Mouse (Mus musculus): ENCODE results near the gene Foxp3.

Gene Foxp3

GRCm38 (mm10) chrX:7573176-7574086, at the start of gene Foxp3:
Foxp3 (plus strand) TSS chrX:7573644.
- DNase-seq = peak; percentile 26

- no peak for DNase-seq
Measured at GRCm38 (mm10) chrX:7524961-7525360, 48.5 kb upstream of the Foxp3 start.

- DNase-seq = no peak
Measured at GRCm38 (mm10) chrX:7553474-7553873, 20.0 kb upstream of the Foxp3 start.

- no peak for DNase-seq
Measured at GRCm38 (mm10) chrX:7563076-7563475, 10.4 kb upstream of the Foxp3 start.

- DNase-seq = no peak
Measured at GRCm38 (mm10) chrX:7566352-7566751, 7.1 kb upstream of the Foxp3 start.

GRCm38 (mm10) chrX:7567491-7567890, 6.0 kb upstream of the Foxp3 start:
- no peak for DNase-seq

- no peak for DNase-seq
Measured at GRCm38 (mm10) chrX:7570481-7571175, 2.8 kb upstream of the Foxp3 start.

- no peak for DNase-seq
Measured at GRCm38 (mm10) chrX:7571565-7572136, 1.8 kb upstream of the Foxp3 start.

- DNase-seq = no peak
Measured at GRCm38 (mm10) chrX:7572466-7572865, 978 bp upstream of the Foxp3 start.

- peak; percentile 98 for DNase-seq
Measured at GRCm38 (mm10) chrX:7574087-7574884, 842 bp downstream of the Foxp3 start, which contains the start of gene Ppp1r3f. Ppp1r3f (minus strand) TSS chrX:7574283.

- DNase-seq = no peak
Measured at GRCm38 (mm10) chrX:7574885-7575231, 1.4 kb downstream of the Foxp3 start.

- DNase-seq = no peak
Measured at GRCm38 (mm10) chrX:7581151-7581550, 7.7 kb downstream of the Foxp3 start.

GRCm38 (mm10) chrX:7583881-7584280, 10.4 kb downstream of the Foxp3 start:
- DNase-seq = no peak

- DNase-seq = no peak
Measured at GRCm38 (mm10) chrX:7586356-7586755, 12.9 kb downstream of the Foxp3 start.

GRCm38 (mm10) chrX:7595371-7595770, 21.9 kb downstream of the Foxp3 start:
- DNase-seq = no peak

- DNase-seq = no peak
Measured at GRCm38 (mm10) chrX:7604004-7604403, 30.6 kb downstream of the Foxp3 start.

- peak; percentile 93 for DNase-seq
Measured at GRCm38 (mm10) chrX:7604879-7605574, 31.6 kb downstream of the Foxp3 start, which contains the start of gene Ccdc22. Ccdc22 (minus strand) TSS chrX:7605517.

GRCm38 (mm10) chrX:7605575-7605941, 32.1 kb downstream of the Foxp3 start:
- no peak for DNase-seq

- DNase-seq = no peak
Measured at GRCm38 (mm10) chrX:7606783-7607182, 33.3 kb downstream of the Foxp3 start, which contains the start of gene Cacna1f. Cacna1f (plus strand) TSS chrX:7607083.

GRCm38 (mm10) chrX:7610035-7610434, 36.6 kb downstream of the Foxp3 start:
- no peak for DNase-seq

- DNase-seq = no peak
Measured at GRCm38 (mm10) chrX:7610536-7611258, 37.3 kb downstream of the Foxp3 start.
